Mouse (Mus musculus): ENCODE results near the gene Zc3h13. TPM values are rescaled to one million over a fixed set of nuclear protein-coding genes. Genes with fewer than 3 reads are reported as not detected.

Gene Zc3h13
- 9.2 TPM for polyA plus RNA-seq (2014; fragmentation: Illumina TruSeq; extraction: RNeasy Lipid Tissue Mini Kit (QIAGEN cat#74804); ENCODE audit: insufficient read depth, low read depth, low replicate concordance)

DNA sequence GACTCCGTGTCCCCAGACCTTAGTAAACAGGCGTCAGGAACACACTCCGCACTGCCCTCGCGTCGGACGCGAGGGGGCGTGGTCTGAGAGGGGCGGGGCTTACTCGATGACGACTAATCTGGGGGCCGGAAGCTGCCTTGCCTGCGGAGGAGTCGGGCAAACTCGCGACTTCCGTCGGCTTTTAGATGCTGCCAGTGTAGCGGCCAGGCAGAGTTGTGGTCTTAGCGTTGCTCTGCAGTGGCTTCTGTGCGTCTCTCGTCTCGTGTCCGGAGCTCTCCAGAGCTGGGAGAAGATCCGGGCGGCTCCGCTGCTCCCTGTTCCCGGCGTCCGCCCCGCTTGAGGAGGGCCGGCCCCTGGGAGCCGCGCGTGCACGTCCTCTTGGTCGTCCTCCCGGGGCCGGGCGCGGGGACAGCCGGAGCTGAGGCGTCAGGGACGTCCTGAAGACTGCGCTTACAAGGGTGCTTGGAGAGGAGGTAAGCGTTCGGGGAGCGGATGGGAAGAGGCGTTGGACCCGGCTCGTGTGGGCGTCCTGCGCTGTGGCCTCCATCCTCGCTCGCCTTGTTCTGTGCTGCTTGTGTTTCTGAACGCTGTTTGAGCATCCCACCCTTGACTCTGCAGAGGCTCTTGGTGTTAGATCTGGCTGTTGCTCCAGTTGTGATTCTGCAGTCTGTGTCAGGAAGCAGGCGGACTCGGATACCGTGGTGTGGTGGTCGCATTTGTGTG lies at the start of gene Zc3h13:
Zc3h13 (plus strand) TSS at position 181 of the 723 bp plus-strand sequence.

DNA sequence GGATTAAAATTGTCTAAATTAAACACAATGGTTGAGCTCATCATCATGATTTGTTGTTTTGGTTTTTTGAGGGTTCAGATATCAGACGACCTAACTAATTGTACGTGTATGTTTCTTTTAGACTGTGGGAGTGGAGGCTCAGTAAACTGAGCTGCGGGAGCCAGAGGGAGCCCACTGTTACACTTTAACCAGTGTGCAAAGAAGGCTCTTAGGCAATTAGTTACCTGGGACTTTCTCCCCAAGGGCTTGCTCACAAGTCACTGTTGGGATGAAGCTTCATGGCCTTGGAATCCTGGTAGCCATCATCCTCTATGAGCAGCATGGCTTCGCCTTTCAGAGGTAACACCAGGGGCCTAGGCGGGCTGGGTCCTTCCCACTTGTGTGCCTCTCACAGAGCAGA lies 42.1 kb upstream of the Zc3h13 start, which contains the start of gene Cpb2:
Cpb2 (plus strand) TSS at position 201 of the 400 bp plus-strand sequence.

Other genes starting within 250 kb of the Zc3h13 start
- gene Lrrc63, start 153.5 kb upstream of the Zc3h13 start, polyA plus RNA-seq (2014; fragmentation: Illumina TruSeq; extraction: RNeasy Lipid Tissue Mini Kit (QIAGEN cat#74804); ENCODE audit: insufficient read depth, low read depth, low replicate concordance): not detected
- gene Lcp1, start 153.3 kb upstream of the Zc3h13 start, polyA plus RNA-seq (2014; fragmentation: Illumina TruSeq; extraction: RNeasy Lipid Tissue Mini Kit (QIAGEN cat#74804); ENCODE audit: insufficient read depth, low read depth, low replicate concordance): 89.8 TPM
- not detected for gene Cpb2, start 42.1 kb upstream of the Zc3h13 start, polyA plus RNA-seq (2014; fragmentation: Illumina TruSeq; extraction: RNeasy Lipid Tissue Mini Kit (QIAGEN cat#74804); ENCODE audit: insufficient read depth, low read depth, low replicate concordance)
- gene Siah3, start 171.6 kb downstream of the Zc3h13 start, polyA plus RNA-seq (2014; fragmentation: Illumina TruSeq; extraction: RNeasy Lipid Tissue Mini Kit (QIAGEN cat#74804); ENCODE audit: insufficient read depth, low read depth, low replicate concordance): not detected